Mouse (Mus musculus): Measurements from ENCODE around the gene 9930022D16Rik. TPM values are rescaled to one million over a fixed set of nuclear protein-coding genes. Genes with fewer than 3 reads are reported as not detected.

The 9930022D16Rik gene
- polyA plus RNA-seq, 1 experiment = not detected

DNA sequence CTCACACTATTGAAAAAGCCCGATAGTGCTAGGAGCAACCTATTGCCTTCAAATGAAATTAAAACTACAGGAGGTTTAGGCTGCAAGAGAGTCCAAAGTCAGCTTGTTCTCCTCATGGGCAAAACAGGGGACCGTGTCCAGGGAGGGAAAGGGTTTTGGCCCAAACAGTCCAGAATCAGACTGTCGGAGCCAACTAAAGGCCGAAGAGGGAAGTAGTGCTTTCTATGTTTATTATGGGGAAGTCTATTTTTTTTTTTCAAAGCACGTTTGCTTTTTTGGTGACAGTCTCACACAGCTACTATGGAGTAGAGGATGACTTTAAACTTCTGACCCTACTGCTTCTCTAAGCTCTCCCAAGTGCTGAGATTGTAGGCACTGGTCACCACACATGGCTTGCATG is 54.4 kb downstream of the 9930022D16Rik start:
- Histone ChIP-seq H3K9me3 (no peaks in the 10 kb centered on the region), H3K36me3 (replicated peaks; ENCODE audit: low read length) (peaks cover 65% of the 10 kb centered on the region), H3K4me3 (replicated peaks) (no peak overlapping the region), H3K27me3 (replicated peaks) (no peaks in the 10 kb centered on the region), H3K4me1 (peaks cover 67% of the 10 kb centered on the region)
- TF ChIP-seq GATA1 (IDR thresholded peaks at IDR 0.05; ENCODE audit: borderline replicate concordance, low read length) (no peak), FLI1 (IDR thresholded peaks at IDR 0.05; ENCODE audit: low read length) (no peak)

Other genes starting within 250 kb of the 9930022D16Rik start
- 1.7 and 3.2 TPM in 2 replicates for gene Rgs9, start 115.8 kb upstream of the 9930022D16Rik start, polyA plus RNA-seq (2012; ENCODE audit: insufficient read depth, low replicate concordance)
- 42.6 and 60.8 TPM in 2 replicates for gene Gna13, start 51.1 kb upstream of the 9930022D16Rik start, polyA plus RNA-seq (2012; ENCODE audit: insufficient read depth, low replicate concordance)
- gene Amz2, start 12.0 kb downstream of the 9930022D16Rik start, polyA plus RNA-seq (2012; ENCODE audit: insufficient read depth, low replicate concordance) = 2.9 and 3.9 TPM in 2 replicates
- 0.88 TPM in 1 of 2 replicates, not detected in the other for gene Arsg, start 59.5 kb downstream of the 9930022D16Rik start, polyA plus RNA-seq (2012; ENCODE audit: insufficient read depth, low replicate concordance)
- gene Slc16a6, start 59.7 kb downstream of the 9930022D16Rik start, polyA plus RNA-seq (2012; ENCODE audit: insufficient read depth, low replicate concordance) = 23.4 and 34.7 TPM in 2 replicates
- gene Wipi1, start 198.1 kb downstream of the 9930022D16Rik start, polyA plus RNA-seq (2012; ENCODE audit: insufficient read depth, low replicate concordance) = 21.3 and 44.1 TPM in 2 replicates
- 69.4 and 141 TPM in 2 replicates for gene Prkar1a, start 235.5 kb downstream of the 9930022D16Rik start, polyA plus RNA-seq (2012; ENCODE audit: insufficient read depth, low replicate concordance)